In genomic region chr12:112163981-112164839, GRCm38 (mm10) we compare ENCODE assay signal across 11 mouse cellular contexts. TPM values are rescaled to one million over a fixed set of nuclear protein-coding genes. Genes with fewer than 3 reads are reported as not detected.
DNase-seq lines count a peak whose midpoint lies in the region; ATAC-seq lines count a peak whose summit lies in the region.
"Had no signal": no experiment of that assay in that cellular context is flagged by ENCODE, and none has a peak within 500 bp of the region (broad histone marks: within the 10 kb centered on the region; RNA-seq: fewer than 3 reads in every experiment).

No protein-coding gene starts in this region.

- H3K4me3 ChIP-seq in heart, embryonic 13.5 days: no peak overlapping the region
- H3K4me3 ChIP-seq in hindbrain, embryonic 11.5 days (ENCODE audit: low read depth, low read length): no peak overlapping the region
- H3K4me3 ChIP-seq in midbrain, embryonic 12.5 days: no peak overlapping the region
- H3K4me3 ChIP-seq: limb, embryonic 13.5 days had no signal

- no peak for DNase-seq in heart, postnatal 14 days
- peak; percentile 74 for DNase-seq in R1 (ENCODE audit: low read depth, low spot score)
- DNase-seq in hindbrain, embryonic 11.5 days (ENCODE audit: low spot score): peak; percentile 76
- DNase-seq in cerebellum, adult 11-12 months: no peak
- DNase-seq in kidney, adult 9 months: no peak
- DNase-seq: kidney, adult 2 months had no signal

- intact Hi-C loops in heart, postnatal 14 days (cut with DNase I): no loop called here

- H3K27ac ChIP-seq in heart, embryonic 13.5 days (replicated peaks): no peak overlapping the region
- peak overlapping the region; percentile 72 for H3K27ac ChIP-seq in hindbrain, embryonic 11.5 days (ENCODE audit: low read depth, low read length)
- H3K27ac ChIP-seq in midbrain, embryonic 12.5 days (replicated peaks): peak overlapping the region; percentile 79
- H3K27ac ChIP-seq: limb, embryonic 13.5 days had no signal

- no peaks in the 10 kb centered on the region for H3K36me3 ChIP-seq in heart, embryonic 13.5 days
- H3K36me3 ChIP-seq in hindbrain, embryonic 11.5 days (ENCODE audit: control insufficient read depth, insufficient read depth, low read length): no peaks in the 10 kb centered on the region
- no peaks in the 10 kb centered on the region for H3K36me3 ChIP-seq in midbrain, embryonic 12.5 days

- H3K4me2 ChIP-seq in heart, embryonic 13.5 days: 0 out of 2 replicates have a peak overlapping the region, but pooled peaks have one; percentile 8
- H3K4me2 ChIP-seq in hindbrain, embryonic 11.5 days (replicated peaks; ENCODE audit: low read depth, low read length): no peak overlapping the region
- peak overlapping the region; percentile 12; the same call in 1 of the 2 replicates for H3K4me2 ChIP-seq in midbrain, embryonic 12.5 days (replicated peaks)
- H3K4me2 ChIP-seq: limb, embryonic 13.5 days had no signal

- H3K9ac ChIP-seq in heart, embryonic 13.5 days: 0 out of 2 replicates have a peak overlapping the region, but pooled peaks have one; percentile 28
- peak overlapping the region; percentile 20; the same call in 1 of the 2 replicates for H3K9ac ChIP-seq in hindbrain, embryonic 11.5 days (ENCODE audit: low read depth, low read length)
- 0 out of 2 replicates have a peak overlapping the region, but pooled peaks have one; percentile 20 for H3K9ac ChIP-seq in midbrain, embryonic 12.5 days (replicated peaks)

- no peak for ATAC-seq in heart, embryonic 13.5 days (ENCODE audit: extremely low read depth, insufficient number of reproducible peaks, low FRiP score, low TSS enrichment)
- peak; percentile 87 for ATAC-seq in hindbrain, embryonic 11.5 days (ENCODE audit: low FRiP score)
- ATAC-seq in midbrain, embryonic 12.5 days (ENCODE audit: low FRiP score, low read depth): peak; percentile 84
- no peak for ATAC-seq in CD4-positive, CD25-positive, alpha-beta regulatory T cell, adult 4 months

- WGBS in heart, embryonic 13.5 days: 14% methylated on average over 16 of the region's 16 CpGs
- 26% methylated on average over 16 of the region's 16 CpGs for WGBS in hindbrain, embryonic 11.5 days
- WGBS in midbrain, embryonic 12.5 days: 11% methylated on average over 16 of the region's 16 CpGs

- H3K9me3 ChIP-seq in heart, embryonic 13.5 days: no peaks in the 10 kb centered on the region
- H3K9me3 ChIP-seq in hindbrain, embryonic 11.5 days (ENCODE audit: control insufficient read depth, low read length): no peaks in the 10 kb centered on the region
- H3K9me3 ChIP-seq in midbrain, embryonic 12.5 days: no peaks in the 10 kb centered on the region
- H3K9me3 ChIP-seq: limb, embryonic 13.5 days had no signal

- H3K4me1 ChIP-seq in heart, embryonic 13.5 days: peaks cover 31% of the 10 kb centered on the region
- H3K4me1 ChIP-seq in hindbrain, embryonic 11.5 days (replicated peaks; ENCODE audit: control insufficient read depth, insufficient read depth, low read length): peaks cover 30% of the 10 kb centered on the region
- H3K4me1 ChIP-seq in midbrain, embryonic 12.5 days: peaks cover 54% of the 10 kb centered on the region

- peaks cover 15% of the 10 kb centered on the region for H3K27me3 ChIP-seq in heart, embryonic 13.5 days (replicated peaks)
- H3K27me3 ChIP-seq in hindbrain, embryonic 11.5 days (ENCODE audit: control insufficient read depth, insufficient read depth, low read length): 0 out of 2 replicates have a peak, but pooled peaks cover 5% of the 10 kb centered on the region
- H3K27me3 ChIP-seq in midbrain, embryonic 12.5 days: peaks cover 58% of the 10 kb centered on the region
- H3K27me3 ChIP-seq: limb, embryonic 13.5 days had no signal

RNA-seq across cellular contexts. Expression of gene Kif26a, which starts 18.2 kb away (rescaled TPM):
- 1.6 TPM in 2 replicates for polyA plus RNA-seq in heart, embryonic 13.5 days (2015; fragmentation: Nextera tagmentation; extraction: Ambion mirVana)
- 10 to 100 TPM; 22.0 to 23.1 TPM for total RNA-seq in heart, postnatal 14 days (2021)
- 2.0 and 2.2 TPM in 2 replicates for polyA plus RNA-seq in hindbrain, embryonic 11.5 days (2014; fragmentation: Nextera tagmentation; extraction: Ambion mirVana)
- polyA plus RNA-seq in midbrain, embryonic 12.5 days (2016; fragmentation: Nextera tagmentation; extraction: Ambion mirVana): 10.0 and 10.1 TPM in 2 replicates
- polyA plus RNA-seq in CD4-positive, CD25-positive, alpha-beta regulatory T cell, adult 4 months (2017; shearing (Covaris generic)): not detected
- polyA plus RNA-seq: C2C12 had no signal

RNA-seq across cellular contexts. Expression of gene Aspg, which starts 57.7 kb away (rescaled TPM):
- 0.38 and 1.1 TPM in 2 replicates for polyA plus RNA-seq in heart, embryonic 13.5 days (2015; fragmentation: Nextera tagmentation; extraction: Ambion mirVana)
- 1 to 10 TPM in 1 of 2 experiments, under 1 TPM in 1; 0.37 to 2.2 TPM for total RNA-seq in heart, postnatal 14 days (2021)
- polyA plus RNA-seq in hindbrain, embryonic 11.5 days (2014; fragmentation: Nextera tagmentation; extraction: Ambion mirVana): 0.52 and 0.65 TPM in 2 replicates
- 0.51 and 0.56 TPM in 2 replicates for polyA plus RNA-seq in midbrain, embryonic 12.5 days (2016; fragmentation: Nextera tagmentation; extraction: Ambion mirVana)
- not detected for polyA plus RNA-seq in CD4-positive, CD25-positive, alpha-beta regulatory T cell, adult 4 months (2017; shearing (Covaris generic))

Comparison
In these comparisons a context has a peak if more than half of its experiments do, and no peak if none do; other contexts are left out.
1. ATAC-seq: peak in hindbrain, embryonic 11.5 days (single experiment) and midbrain, embryonic 12.5 days (single experiment); none in heart, embryonic 13.5 days (single experiment) and CD4-positive, CD25-positive, alpha-beta regulatory T cell, adult 4 months (single experiment).
2. DNase-seq: peak in R1 (single experiment) and hindbrain, embryonic 11.5 days (single experiment); none in heart, postnatal 14 days (0 of 2), cerebellum, adult 11-12 months (single experiment) and kidney, adult 9 months (single experiment).
3. Peak in every context shown above with its lines, with median percentiles within 50 percentile points of each other: H3K9ac ChIP-seq.